Mouse (Mus musculus): ENCODE measurements around the gene Noxred1. TPM values are rescaled to one million over a fixed set of nuclear protein-coding genes. Genes with fewer than 3 reads are reported as not detected.
"Not testable (repeated sequence)": the region's sequence is repeated elsewhere in the genome, so short reads cannot be mapped to it uniquely, and the experiment has no call there.

Noxred1 gene
- polyA plus RNA-seq, 1 experiment from 2014 or later, result 2.3 TPM

DNA sequence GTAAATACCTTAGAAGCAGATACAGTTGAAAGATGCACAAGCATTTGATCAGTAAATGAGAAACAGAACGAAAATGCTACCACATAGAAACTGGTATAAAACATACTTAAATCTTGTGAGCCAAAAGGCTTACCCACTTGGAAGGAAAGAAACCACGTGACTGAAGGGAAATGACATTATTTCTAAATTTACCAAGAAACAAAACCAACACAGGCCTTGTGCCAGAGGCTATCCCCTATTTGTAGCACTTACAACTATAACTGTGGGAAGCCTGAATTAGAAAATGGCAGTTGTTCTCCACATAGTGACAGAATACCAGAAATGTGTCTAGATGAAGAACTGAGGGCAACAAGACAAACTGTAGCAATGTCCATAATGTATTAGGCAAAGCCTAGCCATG, 22.5 kb downstream of the Noxred1 start:
- Histone ChIP-seq H3K9me3 (ENCODE audit: control insufficient read depth, low read length) (no peaks in the 10 kb centered on the region), H3K27me3 (ENCODE audit: control insufficient read depth, insufficient read depth, low read length) (no peaks in the 10 kb centered on the region), H3K4me3 (ENCODE audit: low read depth, low read length) (no peak overlapping the region), H3K9ac (replicated peaks; ENCODE audit: low read depth, low read length) (no peak overlapping the region), H3K4me1 (ENCODE audit: control insufficient read depth, insufficient read depth, low read length) (no peaks in the 10 kb centered on the region), H3K4me2 (ENCODE audit: low read depth, low read length) (no peak overlapping the region), H3K36me3 (ENCODE audit: control insufficient read depth, insufficient read depth, low read length) (no peaks in the 10 kb centered on the region), H3K27ac (ENCODE audit: low read depth, low read length) (no peak overlapping the region)
- no peak for ATAC-seq (ENCODE audit: low read depth)
- 72% methylated on average over 2 of the region's 2 CpGs for WGBS

DNA sequence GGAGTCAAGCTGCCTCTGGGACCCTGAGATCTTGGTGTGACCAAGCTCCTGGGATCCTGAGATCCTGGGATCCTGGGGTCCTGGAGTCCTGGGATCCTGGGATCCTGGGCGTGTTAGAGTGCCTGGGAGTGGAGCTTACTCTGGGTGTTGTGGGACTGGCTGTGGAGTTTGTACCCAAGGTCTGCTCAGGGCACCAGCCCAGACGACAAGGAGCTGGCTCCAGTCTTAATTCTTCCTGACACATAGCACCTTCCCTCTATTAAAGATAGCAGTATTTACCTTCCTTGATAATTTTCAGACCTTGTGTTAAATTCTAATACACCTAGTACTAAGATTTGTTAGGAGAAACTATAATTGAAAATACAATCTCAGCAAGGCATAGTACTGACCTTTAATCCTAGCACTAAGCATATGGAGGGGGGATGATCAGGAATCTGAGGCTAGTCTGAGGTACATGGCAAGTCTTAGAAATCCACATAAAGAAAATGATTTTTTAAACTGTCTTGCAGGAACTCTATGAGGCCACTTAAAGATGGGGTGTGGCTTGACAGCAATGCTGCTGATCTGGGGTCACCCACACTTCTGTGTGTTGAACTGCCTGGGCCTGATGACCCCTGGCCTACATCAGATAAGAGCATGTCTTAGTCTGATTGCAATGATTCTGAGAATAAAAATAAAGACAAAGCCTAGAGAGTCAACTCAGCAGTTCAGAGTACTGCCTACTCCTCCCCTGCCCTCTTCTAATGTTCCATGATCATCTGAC, 25.5 kb downstream of the Noxred1 start:
- Histone ChIP-seq H3K4me2 (ENCODE audit: low read depth, low read length) (no peak overlapping the region), H3K9ac (replicated peaks; ENCODE audit: low read depth, low read length) (no peak overlapping the region), H3K4me3 (ENCODE audit: low read depth, low read length) (no peak overlapping the region), H3K9me3 (ENCODE audit: control insufficient read depth, low read length) (no peaks in the 10 kb centered on the region), H3K27ac (ENCODE audit: low read depth, low read length) (no peak overlapping the region), H3K36me3 (ENCODE audit: control insufficient read depth, insufficient read depth, low read length) (no peaks in the 10 kb centered on the region), H3K4me1 (ENCODE audit: control insufficient read depth, insufficient read depth, low read length) (no peaks in the 10 kb centered on the region), H3K27me3 (ENCODE audit: control insufficient read depth, insufficient read depth, low read length) (no peaks in the 10 kb centered on the region)
- ATAC-seq (ENCODE audit: low read depth), result no peak
- 65% methylated on average over 2 of the region's 2 CpGs for WGBS

DNA sequence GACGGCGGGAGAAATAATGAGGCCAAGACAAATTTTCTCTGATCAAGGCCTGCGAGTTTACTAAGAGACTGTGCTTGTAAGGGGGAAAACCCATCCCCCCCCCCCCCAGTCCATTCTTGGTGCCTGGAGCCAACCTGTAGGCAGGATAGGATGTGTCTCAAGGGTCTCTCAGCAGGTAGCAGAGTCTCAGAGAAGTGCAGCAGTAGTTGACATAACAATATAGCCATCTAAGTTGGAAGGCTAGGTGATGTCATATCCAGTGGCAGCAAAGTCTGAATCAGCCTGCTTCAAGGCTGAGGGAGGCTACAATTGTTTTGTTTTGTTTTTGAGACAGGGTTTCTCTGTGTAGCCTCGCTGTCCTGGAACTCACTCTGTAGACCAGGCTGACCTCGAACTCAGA, 32.7 kb downstream of the Noxred1 start:
- not testable (repeated sequence) for H3K27ac ChIP-seq (ENCODE audit: low read depth, low read length); H3K4me2 ChIP-seq (ENCODE audit: low read depth, low read length); H3K9me3 ChIP-seq (ENCODE audit: control insufficient read depth, low read length); H3K4me3 ChIP-seq (ENCODE audit: low read depth, low read length); H3K4me1 ChIP-seq (ENCODE audit: control insufficient read depth, insufficient read depth, low read length); H3K9ac ChIP-seq (replicated peaks; ENCODE audit: low read depth, low read length); H3K27me3 ChIP-seq (ENCODE audit: control insufficient read depth, insufficient read depth, low read length); H3K36me3 ChIP-seq (ENCODE audit: control insufficient read depth, insufficient read depth, low read length); ATAC-seq (ENCODE audit: low read depth)
- WGBS, result 95% methylated on average over 5 of the region's 5 CpGs

DNA sequence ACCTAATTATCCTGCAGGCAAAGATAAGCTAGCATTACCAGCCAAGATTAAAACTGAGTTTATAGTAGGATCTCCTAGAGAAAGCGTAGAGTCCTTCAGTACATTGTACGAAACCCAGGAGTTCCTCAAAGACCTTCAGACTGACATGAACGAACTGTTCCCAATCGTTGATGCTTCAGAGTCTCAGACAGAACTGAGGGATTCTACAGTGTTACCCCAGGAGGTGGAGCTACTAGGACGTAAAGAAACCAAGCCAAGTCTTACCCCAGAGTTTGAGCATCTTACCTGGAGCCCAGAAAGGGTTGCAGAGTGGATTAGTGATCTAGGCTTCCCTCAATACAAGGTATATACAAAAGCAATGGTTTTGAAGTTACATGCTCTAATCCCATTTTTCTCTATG, 36.8 kb downstream of the Noxred1 start:
- H3K9ac ChIP-seq (replicated peaks; ENCODE audit: low read depth, low read length), result no peak overlapping the region

DNA sequence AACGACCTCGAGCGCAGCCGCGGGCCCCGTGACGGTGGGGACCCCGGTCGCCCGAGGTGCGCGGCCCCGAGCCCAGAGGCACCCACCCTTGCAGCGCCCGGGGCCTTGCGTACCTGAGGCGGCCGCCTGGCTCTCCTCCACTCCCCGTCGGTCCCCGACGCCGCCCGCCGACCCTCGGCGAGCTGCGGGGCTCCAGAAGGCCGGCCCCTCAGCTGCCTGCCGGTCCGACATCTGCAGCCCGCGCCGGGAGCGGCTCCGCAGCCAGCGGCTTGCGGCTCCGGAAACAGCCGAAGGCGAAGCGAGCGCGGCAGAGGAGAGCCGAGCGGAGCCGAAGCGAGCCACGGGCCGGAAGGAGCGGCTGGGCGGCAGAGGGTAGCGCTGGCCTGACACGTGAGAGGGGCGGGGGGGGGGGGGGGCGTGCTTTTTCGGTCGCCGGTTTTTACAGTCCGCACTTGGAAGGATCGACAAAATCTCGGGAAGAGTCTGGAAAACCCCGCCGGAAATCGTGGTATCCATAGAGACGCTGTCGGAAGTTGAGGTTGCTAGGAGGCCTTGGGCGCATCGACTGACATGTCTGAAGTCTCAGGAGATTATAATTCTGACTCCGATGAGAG, 38.5 kb downstream of the Noxred1 start, which contains the start of gene Tmed8:
Gene Tmed8 (minus strand): TSS at position 482 of the 614 bp plus-strand sequence.
- under 1% methylated on average over 60 of the region's 70 CpGs for WGBS
- Histone ChIP-seq H3K27me3 (ENCODE audit: control insufficient read depth, insufficient read depth, low read length) (no peaks in the 10 kb centered on the region), H3K9me3 (ENCODE audit: control insufficient read depth, low read length) (no peaks in the 10 kb centered on the region), H3K4me3 (ENCODE audit: low read depth, low read length) (peak within 1 kb of the TSS; percentile 54), H3K9ac (replicated peaks; ENCODE audit: low read depth, low read length) (peak within 1 kb of the TSS; percentile 87), H3K27ac (ENCODE audit: low read depth, low read length) (peak within 1 kb of the TSS; percentile 80), H3K4me2 (ENCODE audit: low read depth, low read length) (peak within 1 kb of the TSS; percentile 60), H3K4me1 (ENCODE audit: control insufficient read depth, insufficient read depth, low read length) (peaks cover 8% of the 10 kb centered on the region), H3K36me3 (ENCODE audit: control insufficient read depth, insufficient read depth, low read length) (no peaks in the 10 kb centered on the region)
- peak; percentile 98 for ATAC-seq (ENCODE audit: low read depth)

More for the DNA sequence above, 36.8 kb downstream of the Noxred1 start:
- ATAC-seq (ENCODE audit: low read depth), result no peak
- Histone ChIP-seq H3K9me3 (ENCODE audit: control insufficient read depth, low read length) (no peaks in the 10 kb centered on the region), H3K4me2 (ENCODE audit: low read depth, low read length) (no peak overlapping the region), H3K36me3 (ENCODE audit: control insufficient read depth, insufficient read depth, low read length) (no peaks in the 10 kb centered on the region), H3K4me1 (ENCODE audit: control insufficient read depth, insufficient read depth, low read length) (peaks cover 8% of the 10 kb centered on the region), H3K27ac (ENCODE audit: low read depth, low read length) (no peak overlapping the region), H3K4me3 (ENCODE audit: low read depth, low read length) (no peak overlapping the region), H3K27me3 (ENCODE audit: control insufficient read depth, insufficient read depth, low read length) (no peaks in the 10 kb centered on the region)
- WGBS, result 77% methylated on average over 5 of the region's 5 CpGs

DNA sequence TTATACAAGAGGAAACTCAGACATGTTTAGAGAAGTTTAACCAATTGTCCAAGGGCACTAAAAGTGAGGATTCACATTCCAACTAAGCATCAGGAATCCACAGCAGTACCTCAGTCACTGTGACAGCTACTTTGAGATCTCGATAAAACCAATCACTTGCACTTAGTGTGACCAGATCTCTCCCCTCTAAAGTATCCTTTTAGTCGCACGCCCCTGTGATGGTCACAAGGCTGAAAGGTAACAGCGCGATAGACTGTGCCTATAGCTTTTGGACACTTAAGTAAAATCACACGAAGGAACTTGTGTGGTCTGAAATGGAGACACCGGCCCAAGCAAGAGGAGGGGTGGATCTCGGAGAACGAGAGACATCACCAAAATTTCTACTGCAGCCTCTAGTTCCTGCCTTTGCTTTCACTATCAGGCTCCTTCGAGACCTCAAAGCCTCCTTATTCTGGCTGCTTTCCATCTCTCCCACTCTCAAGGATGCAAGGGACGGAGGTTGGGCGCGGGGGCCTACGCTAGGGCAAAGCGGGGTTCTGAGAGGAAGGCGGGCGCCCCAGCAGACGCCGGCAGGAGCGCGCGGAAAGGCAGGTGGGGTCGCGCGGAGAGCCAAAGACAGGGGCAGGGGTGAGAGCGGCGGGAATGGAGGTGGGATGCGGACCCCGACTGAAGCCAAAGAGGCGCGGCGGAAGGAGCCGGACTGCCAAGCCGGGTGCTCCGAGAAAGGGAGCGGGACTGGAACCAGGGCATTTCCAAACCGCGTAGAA, 39.1 kb downstream of the Noxred1 start, which contains the start of gene Samd15:
Gene Samd15 (plus strand): TSS at position 518 of the 767 bp plus-strand sequence.
- H3K9ac ChIP-seq (replicated peaks; ENCODE audit: low read depth, low read length), result peak within 1 kb of the TSS; percentile 87
- WGBS, result under 1% methylated on average over 35 of the region's 38 CpGs
- peak; percentile 76 for ATAC-seq (ENCODE audit: low read depth)

DNA sequence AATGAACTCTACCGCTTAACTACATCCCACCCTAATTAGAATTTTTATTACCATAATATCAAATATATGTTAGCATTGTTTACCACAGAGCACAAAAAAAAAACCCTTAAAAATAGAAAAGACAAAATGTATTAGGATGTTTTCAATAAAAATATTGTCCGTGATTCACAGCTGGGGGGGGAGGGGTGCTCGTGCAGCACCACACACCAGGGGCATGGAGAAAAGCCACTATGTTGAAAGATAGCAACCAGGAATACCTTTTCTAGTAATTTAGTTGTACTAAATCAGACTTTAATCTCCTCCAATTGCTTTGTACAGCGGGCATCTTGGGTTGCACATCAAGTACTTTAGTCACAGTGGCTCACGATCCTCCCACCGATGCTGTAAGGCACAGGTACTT, 39.7 kb downstream of the Noxred1 start:
- H3K4me1 ChIP-seq (ENCODE audit: control insufficient read depth, insufficient read depth, low read length), result peaks cover 8% of the 10 kb centered on the region
- H3K27me3 ChIP-seq (ENCODE audit: control insufficient read depth, insufficient read depth, low read length), result no peaks in the 10 kb centered on the region
- WGBS, result 42% methylated on average over 6 of the region's 6 CpGs
- H3K36me3 ChIP-seq (ENCODE audit: control insufficient read depth, insufficient read depth, low read length), result no peaks in the 10 kb centered on the region
- peak overlapping the region; percentile 87; the same call in 1 of the 2 replicates for H3K9ac ChIP-seq (replicated peaks; ENCODE audit: low read depth, low read length)
- peak overlapping the region; percentile 54 for H3K4me3 ChIP-seq (ENCODE audit: low read depth, low read length)
- H3K27ac ChIP-seq (ENCODE audit: low read depth, low read length), result no peak overlapping the region
- peak overlapping the region; percentile 60 for H3K4me2 ChIP-seq (ENCODE audit: low read depth, low read length)
- no peak for ATAC-seq (ENCODE audit: low read depth)
- no peaks in the 10 kb centered on the region for H3K9me3 ChIP-seq (ENCODE audit: control insufficient read depth, low read length)

More for the DNA sequence above, 39.1 kb downstream of the Noxred1 start, which contains the start of gene Samd15:
- H3K27me3 ChIP-seq (ENCODE audit: control insufficient read depth, insufficient read depth, low read length), result no peaks in the 10 kb centered on the region
- H3K9me3 ChIP-seq (ENCODE audit: control insufficient read depth, low read length), result no peaks in the 10 kb centered on the region
- peak within 1 kb of the TSS; percentile 60 for H3K4me2 ChIP-seq (ENCODE audit: low read depth, low read length)
- H3K4me3 ChIP-seq (ENCODE audit: low read depth, low read length), result peak within 1 kb of the TSS; percentile 54
- H3K27ac ChIP-seq (ENCODE audit: low read depth, low read length), result peak within 1 kb of the TSS; percentile 80
- peaks cover 8% of the 10 kb centered on the region for H3K4me1 ChIP-seq (ENCODE audit: control insufficient read depth, insufficient read depth, low read length)
- H3K36me3 ChIP-seq (ENCODE audit: control insufficient read depth, insufficient read depth, low read length), result no peaks in the 10 kb centered on the region

DNA sequence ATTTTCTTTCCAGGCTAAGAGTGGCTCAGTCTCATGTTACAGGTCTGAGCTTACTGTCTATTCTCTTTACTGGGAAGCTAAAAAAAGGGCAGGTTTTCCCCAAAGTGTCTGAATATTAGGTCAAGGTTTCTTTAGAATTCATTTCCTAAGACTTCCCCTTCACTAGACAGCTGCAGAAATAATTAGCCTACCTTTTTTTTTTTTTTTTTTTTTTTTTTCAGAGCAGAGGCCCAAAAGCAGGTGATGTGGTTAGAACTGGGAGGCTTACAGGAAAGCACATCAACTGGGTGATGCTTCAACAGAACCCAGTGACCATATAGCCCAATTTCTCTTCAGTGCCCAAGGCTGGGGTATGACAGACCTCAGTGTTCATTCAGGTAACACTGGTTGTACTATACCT, 42.2 kb downstream of the Noxred1 start:
- Histone ChIP-seq H3K9ac (replicated peaks; ENCODE audit: low read depth, low read length) (no peak overlapping the region), H3K4me2 (ENCODE audit: low read depth, low read length) (no peak overlapping the region), H3K27ac (ENCODE audit: low read depth, low read length) (no peak overlapping the region), H3K27me3 (ENCODE audit: control insufficient read depth, insufficient read depth, low read length) (no peaks in the 10 kb centered on the region), H3K4me3 (ENCODE audit: low read depth, low read length) (no peak overlapping the region), H3K4me1 (ENCODE audit: control insufficient read depth, insufficient read depth, low read length) (peaks cover 8% of the 10 kb centered on the region), H3K36me3 (ENCODE audit: control insufficient read depth, insufficient read depth, low read length) (no peaks in the 10 kb centered on the region), H3K9me3 (ENCODE audit: control insufficient read depth, low read length) (no peaks in the 10 kb centered on the region)
- ATAC-seq (ENCODE audit: low read depth), result no peak
